Mouse (Mus musculus): ENCODE data around the gene Poglut1. TPM values are rescaled to one million over a fixed set of nuclear protein-coding genes. Genes with fewer than 3 reads are reported as not detected.
A peak's percentile ranks its signal among the peaks of the same experiment; 100 is the strongest.

Poglut1 gene
- polyA plus RNA-seq, 1 experiment from 2014 or later: 75.5 TPM

DNA sequence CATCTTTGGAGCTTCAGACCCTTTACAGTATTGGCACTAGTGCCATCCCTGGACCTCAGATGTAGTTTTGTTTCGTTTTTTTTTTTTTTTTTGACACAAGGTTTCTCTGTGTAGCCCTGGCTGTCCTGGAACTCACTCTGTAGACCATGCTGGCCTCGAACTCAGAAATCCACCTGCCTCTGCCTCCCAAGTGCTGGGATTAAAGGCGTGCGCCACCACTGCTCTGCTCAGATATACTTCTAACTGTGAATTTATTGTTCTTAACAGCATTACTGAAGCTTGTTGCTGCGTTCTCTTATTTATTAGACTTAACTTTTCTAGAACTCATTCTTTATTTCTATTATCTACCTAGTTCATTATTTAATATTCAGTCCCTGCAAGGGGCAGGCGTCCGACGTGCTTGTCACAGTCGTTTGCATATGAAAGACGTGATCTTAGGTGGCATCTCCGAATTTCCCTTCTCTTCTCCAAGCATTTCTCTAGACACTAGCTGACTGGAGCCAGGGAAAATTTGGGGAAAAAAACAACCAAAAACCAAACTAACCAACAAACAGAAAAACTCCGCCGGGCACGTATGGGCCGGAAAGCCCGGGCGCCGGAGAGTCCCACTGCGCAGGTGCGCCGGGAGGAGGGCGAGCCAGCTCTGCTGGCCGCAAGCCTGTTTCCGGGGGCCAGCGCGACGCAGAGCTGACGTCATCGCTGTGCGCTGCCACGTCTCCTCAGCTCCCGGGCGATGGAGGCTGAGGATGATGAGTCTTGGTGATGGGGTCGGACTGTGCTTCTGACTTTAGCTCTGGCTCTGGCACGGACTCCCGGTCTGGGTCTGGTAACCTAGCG is 12.3 kb upstream of the Poglut1 start:
- Histone ChIP-seq H3K9me3 (ENCODE audit: control insufficient read depth, low read length) (no peaks in the 10 kb centered on the region), H3K9ac (ENCODE audit: low read length) (peak overlapping the region; percentile 72), H3K27me3 (ENCODE audit: control insufficient read depth, insufficient read depth, low read length) (no peaks in the 10 kb centered on the region), H3K36me3 (ENCODE audit: control insufficient read depth, insufficient read depth, low read length) (peaks cover 2% of the 10 kb centered on the region; the same call in 1 of the 2 replicates), H3K4me3 (ENCODE audit: low read depth, low read length) (peak overlapping the region; percentile 75), H3K27ac (ENCODE audit: low read depth, low read length) (peak overlapping the region; percentile 20; the same call in 1 of the 2 replicates), H3K4me1 (replicated peaks; ENCODE audit: control insufficient read depth, insufficient read depth, low read length) (no peaks in the 10 kb centered on the region; the same call in 1 of the 2 replicates), H3K4me2 (ENCODE audit: low read depth, low read length, severe bottlenecking) (peak overlapping the region; percentile 57)
- peak; percentile 97 for DNase-seq (ENCODE audit: low spot score)
- WGBS: 7% methylated on average over 37 of the region's 37 CpGs
- ATAC-seq (replicated peaks; ENCODE audit: low FRiP score): peak; percentile 98

DNA sequence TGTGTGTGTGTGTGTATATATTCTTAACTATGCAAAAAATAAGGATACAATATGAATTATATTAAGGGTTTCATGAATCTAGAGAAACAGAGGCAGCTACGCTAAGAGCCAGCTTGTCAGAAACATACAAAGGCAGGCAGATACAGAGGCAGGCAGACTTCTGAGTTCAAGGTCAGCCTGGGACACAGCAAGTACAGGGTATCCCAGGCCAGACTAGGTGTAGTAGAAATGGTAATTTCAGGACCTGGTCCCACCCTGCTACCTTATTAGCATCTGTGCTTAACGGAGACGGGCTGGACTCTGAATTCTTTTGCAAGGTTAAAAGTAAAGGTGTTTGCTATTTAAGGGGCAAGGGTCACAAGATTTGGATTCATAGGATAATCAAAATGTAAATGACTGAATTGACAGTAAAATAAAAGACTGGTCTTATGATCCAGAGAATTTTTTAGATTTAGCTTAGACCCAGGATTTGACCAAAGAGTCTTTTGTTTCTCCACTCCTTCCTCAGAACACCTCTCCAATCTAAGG is 8.2 kb upstream of the Poglut1 start, which contains the start of gene Tmem39a:
Gene Tmem39a, plus strand, starts transcription at position 478 of the 528 bp plus-strand sequence.
- no peak within 1 kb of the TSS for H3K9ac ChIP-seq (ENCODE audit: low read length)
- no peaks in the 10 kb centered on the region for H3K9me3 ChIP-seq (ENCODE audit: control insufficient read depth, low read length)
- no peak within 1 kb of the TSS for H3K4me3 ChIP-seq (ENCODE audit: low read depth, low read length)
- no peaks in the 10 kb centered on the region for H3K4me1 ChIP-seq (replicated peaks; ENCODE audit: control insufficient read depth, insufficient read depth, low read length)
- 84% methylated on average over 3 of the region's 3 CpGs for WGBS
- no peak for DNase-seq (ENCODE audit: low spot score)
- no peaks in the 10 kb centered on the region for H3K36me3 ChIP-seq (ENCODE audit: control insufficient read depth, insufficient read depth, low read length)
- H3K4me2 ChIP-seq (ENCODE audit: low read depth, low read length, severe bottlenecking): no peak within 1 kb of the TSS
- no peak for ATAC-seq (replicated peaks; ENCODE audit: low FRiP score)
- no peak within 1 kb of the TSS for H3K27ac ChIP-seq (ENCODE audit: low read depth, low read length)
- no peaks in the 10 kb centered on the region for H3K27me3 ChIP-seq (ENCODE audit: control insufficient read depth, insufficient read depth, low read length)

DNA sequence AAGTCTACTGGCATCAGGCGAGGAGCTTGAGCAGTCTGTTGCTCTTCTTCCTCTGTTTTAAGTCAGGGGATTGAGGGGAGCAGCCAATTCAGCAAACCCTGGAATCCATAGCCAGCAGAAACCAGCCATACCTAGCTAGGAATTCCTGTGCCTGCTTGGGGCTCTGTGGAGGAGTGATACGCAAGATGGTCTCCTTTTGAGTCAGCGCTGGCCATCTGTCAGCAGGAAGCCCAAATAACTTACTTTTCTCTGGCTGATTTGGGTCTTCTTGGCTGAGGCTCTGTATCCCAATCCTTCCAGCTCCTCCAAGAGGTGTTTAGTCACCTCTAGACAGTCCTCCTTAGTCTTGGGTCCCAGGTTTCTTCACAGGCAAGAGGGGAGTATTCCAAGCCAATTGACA is 5.9 kb upstream of the Poglut1 start:
- H3K36me3 ChIP-seq (ENCODE audit: control insufficient read depth, insufficient read depth, low read length): no peaks in the 10 kb centered on the region
- no peak overlapping the region for H3K27ac ChIP-seq (ENCODE audit: low read depth, low read length)
- no peaks in the 10 kb centered on the region for H3K27me3 ChIP-seq (ENCODE audit: control insufficient read depth, insufficient read depth, low read length)
- H3K4me2 ChIP-seq (ENCODE audit: low read depth, low read length, severe bottlenecking): no peak overlapping the region
- no peak overlapping the region for H3K9ac ChIP-seq (ENCODE audit: low read length)
- H3K9me3 ChIP-seq (ENCODE audit: control insufficient read depth, low read length): no peaks in the 10 kb centered on the region
- H3K4me3 ChIP-seq (ENCODE audit: low read depth, low read length): no peak overlapping the region
- no peak for ATAC-seq (replicated peaks; ENCODE audit: low FRiP score)
- H3K4me1 ChIP-seq (replicated peaks; ENCODE audit: control insufficient read depth, insufficient read depth, low read length): no peaks in the 10 kb centered on the region
- 82% methylated on average over 3 of the region's 3 CpGs for WGBS
- DNase-seq (ENCODE audit: low spot score): no peak

DNA sequence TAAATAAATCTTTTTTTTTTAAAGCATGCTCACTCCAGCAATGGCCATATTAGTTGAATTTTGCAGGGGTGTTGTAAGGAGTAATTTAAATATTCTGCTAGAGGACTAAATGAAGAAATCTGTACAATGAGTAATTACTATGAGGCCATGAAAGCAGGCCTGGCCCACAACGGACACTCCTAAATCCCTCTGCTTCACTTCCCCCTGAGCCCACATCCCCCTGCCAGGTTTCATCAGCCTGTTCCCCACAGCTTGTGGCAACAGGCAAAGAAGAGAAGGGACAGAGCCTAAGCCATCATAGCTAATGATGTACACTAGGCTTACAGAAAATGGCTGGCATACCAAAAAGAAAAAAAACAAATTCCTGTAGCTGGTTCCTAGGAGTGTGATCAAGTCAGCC is 2.1 kb downstream of the Poglut1 start:
- no peaks in the 10 kb centered on the region for H3K27me3 ChIP-seq (ENCODE audit: control insufficient read depth, insufficient read depth, low read length)
- H3K4me3 ChIP-seq (ENCODE audit: low read depth, low read length): no peak overlapping the region
- H3K27ac ChIP-seq (ENCODE audit: low read depth, low read length): no peak overlapping the region
- DNase-seq (ENCODE audit: low spot score) (no peak), ATAC-seq (replicated peaks; ENCODE audit: low FRiP score) (no peak)
- no peaks in the 10 kb centered on the region; the same call in 1 of the 2 replicates for H3K36me3 ChIP-seq (ENCODE audit: control insufficient read depth, insufficient read depth, low read length)
- H3K9ac ChIP-seq (ENCODE audit: low read length): no peak overlapping the region
- H3K4me1 ChIP-seq (replicated peaks; ENCODE audit: control insufficient read depth, insufficient read depth, low read length): peaks cover 5% of the 10 kb centered on the region; the same call in 1 of the 2 replicates
- 94% methylated on average over 1 of the region's 1 CpGs for whole genome bisulfite sequencing
- H3K4me2 ChIP-seq (ENCODE audit: low read depth, low read length, severe bottlenecking): no peak overlapping the region
- no peaks in the 10 kb centered on the region for H3K9me3 ChIP-seq (ENCODE audit: control insufficient read depth, low read length)

DNA sequence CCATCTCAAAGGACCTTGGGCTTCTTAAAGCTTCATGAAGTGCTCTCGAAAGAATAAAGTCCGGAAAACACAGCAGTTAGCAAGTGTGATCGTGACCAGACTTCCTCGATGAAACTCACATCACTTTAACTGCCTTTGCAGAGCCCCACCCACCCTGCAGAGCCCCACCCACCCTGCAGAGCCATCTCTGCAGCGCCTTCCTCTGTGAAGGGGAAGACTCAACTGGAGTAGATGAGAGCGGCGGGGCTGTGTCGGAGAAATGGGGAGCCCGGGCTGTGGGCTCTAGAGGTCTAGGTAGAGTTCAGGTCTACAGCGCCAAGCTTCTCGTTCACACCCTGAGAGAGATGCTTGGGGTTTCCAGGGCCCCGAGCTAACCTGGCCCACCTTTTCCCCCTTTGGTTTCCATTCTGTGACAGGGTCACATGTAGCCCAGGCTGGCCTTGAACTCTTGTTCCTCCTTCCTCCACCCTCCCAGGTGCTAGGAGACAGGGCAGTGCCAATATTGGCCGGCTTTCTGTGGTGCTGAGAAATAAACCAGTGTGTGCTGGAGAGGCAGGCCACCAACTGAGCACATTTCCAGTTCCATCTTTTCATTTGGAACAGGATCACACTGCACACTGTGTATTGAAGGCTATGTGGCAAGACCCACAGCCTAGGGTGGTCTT is 11.2 kb downstream of the Poglut1 start:
- WGBS: 88% methylated on average over 13 of the region's 13 CpGs
- no peak for ATAC-seq (replicated peaks; ENCODE audit: low FRiP score)
- DNase-seq (ENCODE audit: low spot score): no peak
- no peak overlapping the region for H3K9ac ChIP-seq (ENCODE audit: low read length)
- peaks cover 7% of the 10 kb centered on the region; the same call in 1 of the 2 replicates for H3K36me3 ChIP-seq (ENCODE audit: control insufficient read depth, insufficient read depth, low read length)
- H3K27me3 ChIP-seq (ENCODE audit: control insufficient read depth, insufficient read depth, low read length): no peaks in the 10 kb centered on the region
- H3K27ac ChIP-seq (ENCODE audit: low read depth, low read length): no peak overlapping the region
- H3K4me1 ChIP-seq (replicated peaks; ENCODE audit: control insufficient read depth, insufficient read depth, low read length): no peaks in the 10 kb centered on the region
- H3K9me3 ChIP-seq (ENCODE audit: control insufficient read depth, low read length): no peaks in the 10 kb centered on the region
- H3K4me3 ChIP-seq (ENCODE audit: low read depth, low read length): no peak overlapping the region
- H3K4me2 ChIP-seq (ENCODE audit: low read depth, low read length, severe bottlenecking): no peak overlapping the region

DNA sequence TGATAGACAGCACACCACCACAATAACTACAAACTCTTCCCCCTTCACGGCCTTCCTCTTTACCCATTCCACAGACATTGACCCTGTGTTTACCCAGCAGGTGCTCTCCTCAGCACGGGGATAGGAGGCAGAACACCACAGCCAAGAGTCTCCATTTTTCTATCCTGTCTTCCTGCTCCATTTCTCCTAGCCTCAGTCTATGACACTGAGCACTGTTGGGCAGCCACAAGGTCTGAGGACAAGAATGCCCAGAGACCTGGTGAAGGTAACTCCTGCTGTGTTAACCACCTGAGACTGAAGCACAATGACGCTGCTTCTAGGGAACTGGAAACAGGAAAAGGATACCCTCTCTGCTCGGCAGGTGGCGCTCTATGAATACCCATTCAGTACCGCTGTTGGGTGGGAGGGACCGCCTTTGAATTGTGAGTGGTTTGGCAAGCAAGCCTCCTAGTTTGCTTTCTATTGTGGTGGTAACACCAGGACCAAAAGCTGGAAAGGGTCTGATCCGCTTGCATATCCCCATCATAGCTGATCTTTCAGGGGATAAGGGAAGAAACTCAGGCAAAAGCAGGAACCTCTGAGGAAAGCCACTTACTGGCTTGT is 13.4 kb downstream of the Poglut1 start:
- DNase-seq (ENCODE audit: low spot score): peak; percentile 83
- Histone ChIP-seq H3K9me3 (ENCODE audit: control insufficient read depth, low read length) (no peaks in the 10 kb centered on the region), H3K4me3 (ENCODE audit: low read depth, low read length) (no peak overlapping the region), H3K4me2 (ENCODE audit: low read depth, low read length, severe bottlenecking) (no peak overlapping the region), H3K27ac (ENCODE audit: low read depth, low read length) (no peak overlapping the region), H3K36me3 (ENCODE audit: control insufficient read depth, insufficient read depth, low read length) (peaks cover 7% of the 10 kb centered on the region; the same call in 1 of the 2 replicates), H3K27me3 (ENCODE audit: control insufficient read depth, insufficient read depth, low read length) (no peaks in the 10 kb centered on the region), H3K9ac (ENCODE audit: low read length) (no peak overlapping the region), H3K4me1 (replicated peaks; ENCODE audit: control insufficient read depth, insufficient read depth, low read length) (no peaks in the 10 kb centered on the region)
- 52% methylated on average over 8 of the region's 8 CpGs for WGBS
- no peak for ATAC-seq (replicated peaks; ENCODE audit: low FRiP score)

DNA sequence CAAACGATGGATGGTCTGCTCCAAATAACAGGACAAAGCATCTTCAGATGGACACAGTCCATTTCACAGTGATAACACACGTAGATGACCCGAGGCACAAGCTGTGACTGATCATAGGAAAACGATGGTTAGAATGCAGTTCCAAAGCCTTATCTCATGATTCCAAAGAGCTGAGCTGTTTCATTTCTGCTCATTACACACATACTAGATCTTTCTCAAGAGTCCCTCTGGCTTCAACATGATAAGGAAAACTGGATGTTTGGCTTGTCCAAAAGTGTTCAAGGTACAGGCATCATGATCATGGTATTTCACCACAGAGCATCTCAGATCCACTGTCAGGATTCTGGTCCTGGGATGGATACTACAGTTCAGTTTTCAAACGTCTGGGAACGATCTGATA is 23.8 kb downstream of the Poglut1 start:
- H3K27ac ChIP-seq (ENCODE audit: low read depth, low read length): no peak overlapping the region
- H3K9me3 ChIP-seq (ENCODE audit: control insufficient read depth, low read length): no peaks in the 10 kb centered on the region
- ATAC-seq (replicated peaks; ENCODE audit: low FRiP score) (no peak), DNase-seq (ENCODE audit: low spot score) (no peak)
- H3K9ac ChIP-seq (ENCODE audit: low read length): no peak overlapping the region
- 88% methylated on average over 6 of the region's 6 CpGs for WGBS
- H3K4me2 ChIP-seq (ENCODE audit: low read depth, low read length, severe bottlenecking): no peak overlapping the region
- H3K36me3 ChIP-seq (ENCODE audit: control insufficient read depth, insufficient read depth, low read length): peaks cover 8% of the 10 kb centered on the region; the same call in 1 of the 2 replicates
- no peak overlapping the region for H3K4me3 ChIP-seq (ENCODE audit: low read depth, low read length)
- H3K4me1 ChIP-seq (replicated peaks; ENCODE audit: control insufficient read depth, insufficient read depth, low read length): peaks cover 8% of the 10 kb centered on the region
- H3K27me3 ChIP-seq (ENCODE audit: control insufficient read depth, insufficient read depth, low read length): no peaks in the 10 kb centered on the region
